Mouse (Mus musculus): ENCODE results near the gene Slc9a4. TPM values are rescaled to one million over a fixed set of nuclear protein-coding genes. Genes with fewer than 3 reads are reported as not detected.
"Not testable (repeated sequence)": the region's sequence is repeated elsewhere in the genome, so short reads cannot be mapped to it uniquely, and the experiment has no call there.

The Slc9a4 gene
- total RNA-seq, 2 experiments from 2014 or later = not detected

DNA sequence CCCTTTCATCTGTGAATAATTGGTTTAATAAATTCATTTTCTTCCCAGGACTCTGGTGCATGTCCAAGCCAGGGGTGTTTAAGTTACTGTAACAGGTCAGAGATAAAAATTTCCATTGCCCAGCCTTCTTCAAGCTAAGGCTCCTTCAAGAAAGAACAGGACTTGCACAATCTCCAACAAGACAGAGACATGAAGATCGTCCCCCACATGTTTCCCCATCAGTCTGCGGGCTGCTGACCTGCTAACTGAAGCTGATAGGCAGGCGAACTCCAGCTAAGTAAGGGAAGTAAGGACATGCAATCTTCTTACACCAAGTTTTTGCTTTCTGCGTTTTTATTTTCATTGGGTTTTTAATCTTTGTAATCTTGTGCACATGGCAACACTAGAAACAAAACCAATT is 54.7 kb downstream of the Slc9a4 start:
- ATAC-seq (replicated peaks; ENCODE audit: low FRiP score, poor library complexity, severe bottlenecking) = no peak

DNA sequence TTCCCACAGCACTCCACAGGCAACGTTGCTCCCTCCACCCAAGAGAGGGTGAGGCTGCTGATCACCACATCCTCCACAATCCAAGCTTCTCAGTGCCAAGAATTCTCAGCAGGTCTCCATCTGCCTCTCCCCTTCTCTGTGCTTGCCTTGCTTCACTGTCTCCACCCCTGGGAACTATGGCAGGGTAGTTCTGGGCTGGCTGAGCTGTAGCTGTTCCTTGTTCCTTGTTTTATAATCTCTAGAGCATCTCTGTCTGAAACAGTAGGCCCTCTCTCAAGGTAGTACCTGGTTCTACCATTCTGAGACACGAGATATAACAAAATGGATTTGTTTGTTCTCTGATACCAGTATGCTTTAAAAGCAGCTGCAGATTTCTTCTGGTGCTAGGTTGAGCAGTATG is 68.4 kb downstream of the Slc9a4 start:
- ATAC-seq (replicated peaks; ENCODE audit: low FRiP score, poor library complexity, severe bottlenecking) = no peak

DNA sequence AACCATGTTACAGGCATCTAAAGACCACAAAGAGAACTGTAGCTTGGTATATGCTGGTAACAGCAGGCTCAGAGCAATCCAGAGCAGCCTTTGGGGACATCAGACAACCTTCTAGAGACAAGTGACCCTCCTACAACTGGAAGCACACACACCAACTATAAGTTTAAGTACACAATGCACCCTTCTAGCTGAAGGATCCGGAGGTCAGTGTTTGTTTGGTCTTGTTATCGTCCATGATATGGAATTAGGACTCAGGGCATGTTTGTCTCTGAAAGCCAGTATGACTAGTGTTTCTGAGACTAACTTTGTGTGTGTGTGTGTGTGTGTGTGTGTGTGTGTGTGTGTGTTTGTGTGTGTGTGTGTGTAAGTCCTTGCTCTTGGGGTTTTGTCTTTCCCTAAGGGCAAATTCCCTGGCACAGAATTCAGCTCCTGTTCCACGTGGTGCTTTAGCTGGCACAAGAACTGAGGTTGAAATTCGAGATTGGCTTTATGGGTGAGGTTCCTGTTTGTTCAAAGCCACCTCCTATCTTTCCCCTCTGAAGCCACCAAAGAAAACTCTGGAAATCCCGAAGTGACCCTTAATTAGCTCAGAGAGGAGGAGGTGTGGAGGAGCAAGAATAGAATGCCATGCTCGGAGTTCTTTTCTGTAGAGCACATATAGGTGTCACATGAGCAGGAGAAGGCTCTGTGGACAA is 71.1 kb downstream of the Slc9a4 start:
- ATAC-seq (replicated peaks; ENCODE audit: low FRiP score, poor library complexity, severe bottlenecking) = no peak

DNA sequence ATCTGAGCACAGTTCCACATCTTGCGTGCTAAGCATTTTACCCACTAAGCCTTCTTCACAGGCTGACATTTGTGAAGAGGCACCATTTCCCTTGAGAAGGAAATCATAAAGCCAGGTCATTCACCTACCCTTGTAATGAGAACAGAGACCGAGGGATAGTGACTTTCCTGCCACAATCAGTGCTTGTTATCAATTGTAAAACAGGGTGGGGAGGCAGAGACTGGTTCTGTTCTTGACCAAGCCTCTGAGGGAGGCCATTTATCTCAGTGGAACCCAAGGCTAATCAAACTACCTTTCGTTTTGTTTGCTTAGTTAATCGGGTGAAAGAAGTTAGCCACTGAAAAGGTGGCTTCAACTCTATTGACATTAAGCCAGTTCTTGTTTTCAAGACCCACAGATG is 77.2 kb downstream of the Slc9a4 start:
- no peak for ATAC-seq (replicated peaks; ENCODE audit: low FRiP score, poor library complexity, severe bottlenecking)

DNA sequence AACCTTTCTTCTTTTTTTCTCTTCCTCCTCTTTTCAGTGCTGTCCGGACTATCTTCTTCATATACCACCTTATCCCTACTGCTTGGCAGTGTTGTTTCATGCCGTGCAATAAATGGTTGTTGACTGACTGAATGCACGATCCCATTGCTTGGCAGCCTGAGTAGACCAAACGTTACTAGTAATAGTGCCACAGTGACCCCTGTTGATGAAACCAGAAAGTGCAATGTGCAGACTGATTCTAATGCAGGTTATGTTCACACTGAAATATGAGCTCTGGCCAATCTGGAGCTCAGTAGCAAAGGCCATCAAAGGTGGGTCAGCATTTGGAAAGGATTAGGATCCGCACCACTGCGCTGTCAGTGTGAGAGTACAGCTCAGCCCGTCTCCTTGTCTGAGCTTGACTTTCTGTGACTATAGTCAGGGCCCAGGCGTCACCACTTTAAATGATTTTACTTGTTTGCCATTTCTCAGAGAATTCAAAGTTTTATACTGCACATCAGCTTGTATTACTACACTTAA is 78.2 kb downstream of the Slc9a4 start:
- no peak for ATAC-seq (replicated peaks; ENCODE audit: low FRiP score, poor library complexity, severe bottlenecking)

DNA sequence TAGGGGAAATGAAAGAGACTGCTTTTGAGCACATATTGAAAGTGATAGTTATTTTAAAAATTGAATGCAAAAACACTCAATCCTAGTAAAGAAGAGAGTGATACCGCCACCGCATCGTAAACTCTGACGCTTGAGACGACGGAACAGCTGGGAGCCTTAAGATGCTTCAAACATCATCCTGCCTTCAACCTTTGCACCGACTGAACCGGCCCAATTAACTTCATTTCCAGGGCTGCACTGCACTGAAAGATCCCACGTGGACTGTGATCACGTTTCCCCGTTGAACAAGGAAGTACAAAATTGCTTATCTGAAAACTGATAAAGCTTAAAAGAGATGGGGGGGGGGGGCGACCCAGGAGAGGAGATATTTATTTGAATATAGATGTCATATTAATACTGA is 79.1 kb downstream of the Slc9a4 start:
- ATAC-seq (replicated peaks; ENCODE audit: low FRiP score, poor library complexity, severe bottlenecking) = no peak

DNA sequence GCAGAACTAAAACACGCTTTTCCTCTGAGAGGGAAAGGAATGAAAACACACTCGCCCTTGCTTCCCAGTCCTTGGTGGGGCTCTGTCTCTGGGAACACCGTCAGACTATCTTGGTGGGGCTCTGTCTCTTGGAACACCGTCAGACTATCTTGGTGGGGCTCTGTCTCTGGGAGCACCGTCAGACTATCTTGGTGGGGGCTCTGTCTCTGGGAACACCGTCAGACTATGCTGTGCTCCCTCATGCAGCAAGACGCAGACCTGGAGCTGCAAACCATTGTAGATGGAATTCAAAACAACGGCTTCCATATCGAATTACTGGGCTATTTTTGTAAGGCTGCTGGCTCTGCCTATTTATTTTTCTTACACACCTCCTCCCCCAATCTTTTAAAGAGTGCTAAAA is 79.6 kb downstream of the Slc9a4 start:
- no peak for ATAC-seq (replicated peaks; ENCODE audit: low FRiP score, poor library complexity, severe bottlenecking)

DNA sequence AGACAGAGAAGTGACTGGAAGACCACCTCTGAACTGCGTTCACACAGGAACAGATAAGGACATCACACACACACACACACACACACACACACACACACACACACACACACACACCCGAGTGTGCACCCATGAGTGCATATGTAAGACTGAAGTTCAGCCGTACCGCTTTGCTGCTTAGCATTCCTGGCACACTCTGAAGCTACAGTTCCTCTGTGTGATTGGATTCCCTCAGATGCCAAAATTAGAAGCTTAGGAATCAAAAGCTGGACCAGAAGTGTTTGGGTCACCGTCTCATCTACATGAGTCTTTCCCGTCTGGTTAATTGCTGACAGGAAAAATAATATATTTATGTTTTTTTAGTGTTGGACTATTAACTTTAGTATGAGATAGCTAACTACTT is 81.0 kb downstream of the Slc9a4 start:
- ATAC-seq (replicated peaks; ENCODE audit: low FRiP score, poor library complexity, severe bottlenecking) = no peak

DNA sequence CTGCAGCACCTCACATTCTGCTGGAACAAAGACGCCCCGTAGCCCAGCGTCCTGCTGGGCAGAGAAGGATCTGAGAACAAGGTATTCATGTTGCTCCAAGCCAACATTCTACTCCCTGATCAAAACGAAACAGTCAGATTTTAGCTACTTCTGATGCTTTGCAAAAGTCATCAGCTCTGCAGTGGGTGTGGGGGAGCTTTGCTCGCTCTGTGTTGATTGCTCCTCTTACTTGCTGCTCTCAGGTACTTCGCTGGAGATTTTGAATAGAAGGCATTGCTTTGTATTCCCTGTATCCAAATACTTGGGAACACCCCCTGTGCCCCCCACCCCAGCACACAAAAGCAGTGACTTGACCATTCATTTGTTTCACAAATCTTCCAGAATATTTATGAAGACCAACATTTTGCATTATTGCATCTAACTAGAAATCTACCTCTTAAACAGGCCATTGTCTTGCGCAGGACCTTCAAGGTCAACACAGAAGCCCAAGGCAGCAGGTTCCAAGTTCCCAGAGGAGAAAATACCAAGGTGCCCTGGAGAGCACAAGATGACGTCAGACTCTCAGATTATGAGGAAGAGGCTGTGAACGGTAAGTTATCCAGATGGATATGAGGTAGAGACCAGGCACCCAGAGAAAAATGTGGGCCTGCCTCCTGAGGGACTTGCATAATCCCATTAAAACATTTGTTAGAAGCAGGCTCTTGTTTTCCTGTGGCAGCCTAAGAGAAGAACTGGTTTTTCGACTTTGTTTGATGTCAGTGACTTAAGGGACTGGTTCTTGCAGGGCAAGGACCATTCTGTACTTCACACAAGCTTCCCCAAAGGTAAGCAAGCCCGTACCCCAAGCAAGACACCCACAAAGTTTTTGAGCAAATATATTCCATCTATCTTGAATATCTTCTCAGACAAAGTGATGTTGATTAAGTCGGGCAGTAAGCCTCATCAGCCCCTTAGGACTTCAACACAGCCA is 85.8 kb downstream of the Slc9a4 start:
- ATAC-seq (replicated peaks; ENCODE audit: low FRiP score, poor library complexity, severe bottlenecking) = no peak

DNA sequence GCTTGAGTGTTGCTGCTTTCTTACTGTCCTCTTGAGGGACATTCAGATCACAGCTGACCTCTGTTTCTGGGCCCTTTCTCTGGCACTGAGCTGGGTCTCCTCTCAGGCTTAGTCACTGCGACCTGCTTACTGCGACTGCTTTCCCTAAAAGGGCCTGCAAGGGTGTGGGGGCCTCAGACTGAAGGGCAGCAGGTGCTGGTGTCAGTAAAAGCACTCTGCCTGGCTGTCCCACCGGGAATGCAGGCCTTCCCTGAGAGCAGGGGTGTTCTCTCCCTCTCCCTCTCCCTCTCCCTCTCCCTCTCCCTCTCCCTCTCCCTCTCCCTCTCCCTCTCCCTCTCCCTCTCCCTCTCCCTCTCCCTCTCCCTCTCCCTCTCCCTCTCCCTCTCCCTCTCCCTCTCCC is 87.6 kb downstream of the Slc9a4 start:
- ATAC-seq (replicated peaks; ENCODE audit: low FRiP score, poor library complexity, severe bottlenecking) = not testable (repeated sequence)

DNA sequence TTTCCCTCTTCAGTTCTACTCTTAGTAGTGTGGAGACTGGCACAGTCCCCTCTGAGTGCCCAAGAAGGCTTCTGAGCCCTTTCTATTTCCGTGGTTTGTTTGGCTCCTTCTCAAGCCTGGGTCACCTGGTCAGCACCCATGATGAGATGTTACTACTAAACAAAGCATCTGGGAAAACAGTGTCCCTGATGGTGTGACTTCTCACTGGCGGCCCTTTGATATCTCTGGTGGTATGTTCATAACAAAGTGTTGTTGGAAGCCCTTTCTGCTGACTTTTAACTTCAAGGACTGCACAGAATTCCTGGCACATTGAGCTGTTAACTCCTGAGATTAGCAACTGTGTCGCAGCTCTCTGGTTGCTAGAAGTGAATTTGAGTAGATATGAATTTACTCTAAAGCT is 90.1 kb downstream of the Slc9a4 start:
- ATAC-seq (replicated peaks; ENCODE audit: low FRiP score, poor library complexity, severe bottlenecking) = no peak

DNA sequence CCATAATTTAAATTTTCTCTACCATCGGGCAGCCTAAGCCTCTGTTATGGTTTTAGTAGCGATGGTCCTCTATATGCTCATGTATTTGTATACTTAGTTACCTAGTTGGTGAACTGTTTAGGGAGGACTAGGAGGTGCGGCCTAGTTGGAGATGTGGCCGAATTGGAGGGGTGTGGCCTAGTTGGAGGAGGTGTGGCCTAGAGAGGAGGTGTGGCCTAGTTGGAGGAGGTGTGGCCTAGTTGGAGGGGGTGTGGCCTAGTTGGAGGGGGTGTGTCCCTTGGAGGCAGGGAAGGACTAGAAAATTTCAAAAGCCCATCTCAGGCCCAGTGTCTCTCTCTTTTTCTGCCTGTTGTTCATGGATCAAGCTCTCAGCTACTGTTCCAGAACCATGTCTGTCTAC is 91.6 kb downstream of the Slc9a4 start:
- 0 out of 2 replicates have a peak, but pooled peaks have one; percentile 54 for ATAC-seq (replicated peaks; ENCODE audit: low FRiP score, poor library complexity, severe bottlenecking)

DNA sequence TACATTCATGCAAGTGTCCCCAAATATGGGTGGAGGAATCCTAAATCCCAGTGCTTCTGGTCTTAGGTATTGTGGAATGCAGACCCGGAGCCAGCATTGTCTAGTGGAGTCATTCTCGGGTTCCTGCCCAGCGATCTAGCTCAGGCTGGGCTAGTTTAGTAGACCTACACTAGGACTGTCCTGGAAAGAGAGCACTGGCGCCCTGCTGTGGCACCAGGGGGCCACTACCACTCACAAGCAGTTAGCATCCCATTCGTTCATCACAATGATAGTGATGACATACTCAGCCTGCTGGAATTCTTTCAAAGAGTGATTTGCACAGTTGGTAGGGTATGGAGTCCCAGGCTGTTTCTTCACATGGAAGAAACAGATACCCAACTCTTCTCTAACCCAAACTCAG is 97.4 kb downstream of the Slc9a4 start:
- no peak for ATAC-seq (replicated peaks; ENCODE audit: low FRiP score, poor library complexity, severe bottlenecking)

Other genes starting within 250 kb of the Slc9a4 start
- 34.2 and 38.6 TPM in 2 replicates for gene Il1rl1, start 150.5 kb upstream of the Slc9a4 start, total RNA-seq (2015; ENCODE audit: low replicate concordance)
- gene Il1rl1, start 150.5 kb upstream of the Slc9a4 start, total RNA-seq (2017; ENCODE audit: low replicate concordance) = 40.8 and 42.7 TPM in 2 replicates
- gene Il18r1, start 114.5 kb upstream of the Slc9a4 start, total RNA-seq (2015; ENCODE audit: low replicate concordance) = not detected in 2 replicates
- 2.4 and 4.0 TPM in 2 replicates for gene Il18r1, start 114.5 kb upstream of the Slc9a4 start, total RNA-seq (2017; ENCODE audit: low replicate concordance)
- gene Il18rap, start 64.7 kb upstream of the Slc9a4 start, total RNA-seq (2015; ENCODE audit: low replicate concordance) = 4.7 and 5.4 TPM in 2 replicates
- 5.6 and 5.9 TPM in 2 replicates for gene Il18rap, start 64.7 kb upstream of the Slc9a4 start, total RNA-seq (2017; ENCODE audit: low replicate concordance)
- not detected in 2 replicates for gene Slc9a2, start 100.5 kb downstream of the Slc9a4 start, total RNA-seq (2015; ENCODE audit: low replicate concordance)
- not detected in 2 replicates for gene Slc9a2, start 100.5 kb downstream of the Slc9a4 start, total RNA-seq (2017; ENCODE audit: low replicate concordance)
- 0.42 and 1.8 TPM in 2 replicates for gene Mfsd9, start 210.6 kb downstream of the Slc9a4 start, total RNA-seq (2015; ENCODE audit: low replicate concordance)
- gene Mfsd9, start 210.6 kb downstream of the Slc9a4 start, total RNA-seq (2017; ENCODE audit: low replicate concordance) = 1.9 TPM in 1 of 2 replicates, not detected in the other
- not detected in 2 replicates for gene Tmem182, start 225.5 kb downstream of the Slc9a4 start, total RNA-seq (2015; ENCODE audit: low replicate concordance)
- gene Tmem182, start 225.5 kb downstream of the Slc9a4 start, total RNA-seq (2017; ENCODE audit: low replicate concordance) = not detected in 2 replicates

Measured in erythroid progenitor cell, adult 5-6 weeks (primary cell).